Comparison of ENCODE assay signal across 10 mouse cellular contexts in the genomic region with DNA sequence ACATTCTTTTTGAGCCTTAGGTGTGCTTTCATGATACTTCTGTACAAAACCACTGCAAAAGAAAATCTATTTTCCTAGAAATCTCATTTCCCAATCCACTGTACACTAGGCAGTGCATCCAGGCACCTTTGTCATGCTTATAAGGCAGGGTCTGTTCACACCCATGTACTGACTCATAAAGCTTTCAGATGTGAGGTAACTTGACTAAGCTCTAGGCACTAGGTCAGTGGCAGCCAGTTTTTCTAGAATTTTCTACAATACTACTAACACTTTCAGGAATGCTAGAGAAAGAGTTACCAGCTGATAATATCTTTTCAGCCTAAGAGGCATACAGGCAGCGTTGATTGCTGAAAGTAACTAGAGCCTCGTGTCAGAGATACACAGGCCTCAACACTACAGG.
"Had no signal": no experiment of that assay in that cellular context is flagged by ENCODE, and none has a peak within 500 bp of the region (broad histone marks: within the 10 kb centered on the region; RNA-seq: fewer than 3 reads in every experiment).

No protein-coding gene starts in this region.

- H3K36me3 ChIP-seq: liver, embryonic 15.5 days; lung, embryonic 15.5 days; midbrain, embryonic 13.5 days; neural tube, embryonic 15.5 days had no signal

- H3K4me2 ChIP-seq: liver, embryonic 11.5 days; liver, embryonic 15.5 days; lung, embryonic 15.5 days; midbrain, embryonic 13.5 days; neural tube, embryonic 15.5 days had no signal

- DNase-seq: right cerebral cortex, adult 18-20 months; thymus, adult 2 months; thymus, postnatal 25 days had no signal

- H3K27me3 ChIP-seq: liver, embryonic 15.5 days; lung, embryonic 15.5 days; midbrain, embryonic 13.5 days; neural tube, embryonic 15.5 days had no signal

- H3K9me3 ChIP-seq: liver, embryonic 15.5 days; lung, embryonic 15.5 days; midbrain, embryonic 13.5 days; neural tube, embryonic 15.5 days had no signal

- H3K9ac ChIP-seq: liver, embryonic 15.5 days; lung, embryonic 15.5 days; midbrain, embryonic 13.5 days; neural tube, embryonic 15.5 days had no signal

- H3K4me3 ChIP-seq: liver, embryonic 15.5 days; lung, embryonic 15.5 days; midbrain, embryonic 13.5 days; neural tube, embryonic 15.5 days had no signal

- ATAC-seq: hindbrain, embryonic 16.5 days; inflammation-experienced regulatory T-cells, adult 6 months; midbrain, embryonic 13.5 days had no signal

- H3K4me1 ChIP-seq: liver, embryonic 15.5 days; midbrain, embryonic 13.5 days; neural tube, embryonic 15.5 days had no signal

- H3K27ac ChIP-seq: liver, embryonic 15.5 days; midbrain, embryonic 13.5 days; neural tube, embryonic 15.5 days had no signal
